Mouse (Mus musculus): ENCODE data around the gene Ccser1. TPM values are rescaled to one million over a fixed set of nuclear protein-coding genes. Genes with fewer than 3 reads are reported as not detected.

Gene Ccser1
- polyA plus RNA-seq, 1 experiment from 2014 or later = 6.7 TPM

- 80% methylated on average over 2 of the region's 2 CpGs for WGBS
- no peak for ATAC-seq (ENCODE audit: low read depth)
- Histone ChIP-seq H3K4me1 (replicated peaks; ENCODE audit: control insufficient read depth, insufficient read depth, low read length) (no peaks in the 10 kb centered on the region), H3K9ac (ENCODE audit: low read length) (no peak overlapping the region), H3K4me2 (ENCODE audit: low read depth, low read length) (no peak overlapping the region), H3K9me3 (ENCODE audit: control insufficient read depth, low read length) (peaks cover 2% of the 10 kb centered on the region; the same call in 1 of the 2 replicates), H3K36me3 (ENCODE audit: control insufficient read depth, insufficient read depth, low read length) (no peaks in the 10 kb centered on the region), H3K27me3 (ENCODE audit: control insufficient read depth, insufficient read depth, low read depth, low read length) (no peaks in the 10 kb centered on the region), H3K4me3 (ENCODE audit: low read length) (no peak overlapping the region), H3K27ac (ENCODE audit: low read length) (no peak overlapping the region)
Measured at GRCm38 (mm10) chr6:61515310-61515709, 335.2 kb downstream of the Ccser1 start.

- no peaks in the 10 kb centered on the region for H3K4me1 ChIP-seq (replicated peaks; ENCODE audit: control insufficient read depth, insufficient read depth, low read length)
- no peaks in the 10 kb centered on the region for H3K9me3 ChIP-seq (ENCODE audit: control insufficient read depth, low read length)
- ATAC-seq (ENCODE audit: low read depth) = no peak
- WGBS = 82% methylated on average over 2 of the region's 2 CpGs
- H3K4me3 ChIP-seq (ENCODE audit: low read length) = no peak overlapping the region
- H3K9ac ChIP-seq (ENCODE audit: low read length) = no peak overlapping the region
- no peak overlapping the region for H3K27ac ChIP-seq (ENCODE audit: low read length)
- no peak overlapping the region for H3K4me2 ChIP-seq (ENCODE audit: low read depth, low read length)
- no peaks in the 10 kb centered on the region for H3K27me3 ChIP-seq (ENCODE audit: control insufficient read depth, insufficient read depth, low read depth, low read length)
- H3K36me3 ChIP-seq (ENCODE audit: control insufficient read depth, insufficient read depth, low read length) = no peaks in the 10 kb centered on the region
Measured at GRCm38 (mm10) chr6:61521587-61521986, 341.5 kb downstream of the Ccser1 start.

GRCm38 (mm10) chr6:61522108-61522507 is 342.0 kb downstream of the Ccser1 start:
- Histone ChIP-seq H3K4me1 (replicated peaks; ENCODE audit: control insufficient read depth, insufficient read depth, low read length) (no peaks in the 10 kb centered on the region), H3K4me3 (ENCODE audit: low read length) (no peak overlapping the region), H3K9ac (ENCODE audit: low read length) (no peak overlapping the region), H3K27me3 (ENCODE audit: control insufficient read depth, insufficient read depth, low read depth, low read length) (no peaks in the 10 kb centered on the region), H3K9me3 (ENCODE audit: control insufficient read depth, low read length) (no peaks in the 10 kb centered on the region), H3K36me3 (ENCODE audit: control insufficient read depth, insufficient read depth, low read length) (no peaks in the 10 kb centered on the region), H3K4me2 (ENCODE audit: low read depth, low read length) (no peak overlapping the region), H3K27ac (ENCODE audit: low read length) (no peak overlapping the region)
- 65% methylated on average over 3 of the region's 3 CpGs for WGBS
- ATAC-seq (ENCODE audit: low read depth) = no peak

GRCm38 (mm10) chr6:61523748-61524493 is 343.8 kb downstream of the Ccser1 start:
- H3K4me1 ChIP-seq (replicated peaks; ENCODE audit: control insufficient read depth, insufficient read depth, low read length) = no peaks in the 10 kb centered on the region
- WGBS = 22% methylated on average over 14 of the region's 14 CpGs
- H3K9me3 ChIP-seq (ENCODE audit: control insufficient read depth, low read length) = no peaks in the 10 kb centered on the region
- no peak overlapping the region for H3K4me2 ChIP-seq (ENCODE audit: low read depth, low read length)
- H3K27me3 ChIP-seq (ENCODE audit: control insufficient read depth, insufficient read depth, low read depth, low read length) = no peaks in the 10 kb centered on the region
- H3K4me3 ChIP-seq (ENCODE audit: low read length) = no peak overlapping the region
- peak; percentile 54; the same call in 1 of the 2 replicates for ATAC-seq (ENCODE audit: low read depth)
- H3K27ac ChIP-seq (ENCODE audit: low read length) = no peak overlapping the region
- H3K9ac ChIP-seq (ENCODE audit: low read length) = no peak overlapping the region
- no peaks in the 10 kb centered on the region for H3K36me3 ChIP-seq (ENCODE audit: control insufficient read depth, insufficient read depth, low read length)

GRCm38 (mm10) chr6:61540732-61541131 is 360.6 kb downstream of the Ccser1 start:
- Histone ChIP-seq H3K9ac (ENCODE audit: low read length) (no peak overlapping the region), H3K27ac (ENCODE audit: low read length) (no peak overlapping the region), H3K36me3 (ENCODE audit: control insufficient read depth, insufficient read depth, low read length) (no peaks in the 10 kb centered on the region), H3K4me1 (replicated peaks; ENCODE audit: control insufficient read depth, insufficient read depth, low read length) (no peaks in the 10 kb centered on the region), H3K27me3 (ENCODE audit: control insufficient read depth, insufficient read depth, low read depth, low read length) (no peaks in the 10 kb centered on the region), H3K4me3 (ENCODE audit: low read length) (no peak overlapping the region), H3K9me3 (ENCODE audit: control insufficient read depth, low read length) (no peaks in the 10 kb centered on the region), H3K4me2 (ENCODE audit: low read depth, low read length) (no peak overlapping the region)
- no peak for ATAC-seq (ENCODE audit: low read depth)

GRCm38 (mm10) chr6:61543459-61544044 is 363.4 kb downstream of the Ccser1 start:
- Histone ChIP-seq H3K27me3 (ENCODE audit: control insufficient read depth, insufficient read depth, low read depth, low read length) (no peaks in the 10 kb centered on the region), H3K4me1 (replicated peaks; ENCODE audit: control insufficient read depth, insufficient read depth, low read length) (no peaks in the 10 kb centered on the region), H3K4me3 (ENCODE audit: low read length) (no peak overlapping the region), H3K4me2 (ENCODE audit: low read depth, low read length) (no peak overlapping the region), H3K9me3 (ENCODE audit: control insufficient read depth, low read length) (no peaks in the 10 kb centered on the region), H3K36me3 (ENCODE audit: control insufficient read depth, insufficient read depth, low read length) (no peaks in the 10 kb centered on the region), H3K27ac (ENCODE audit: low read length) (no peak overlapping the region), H3K9ac (ENCODE audit: low read length) (no peak overlapping the region)
- WGBS = 73% methylated on average over 7 of the region's 7 CpGs
- no peak for ATAC-seq (ENCODE audit: low read depth)

DNA sequence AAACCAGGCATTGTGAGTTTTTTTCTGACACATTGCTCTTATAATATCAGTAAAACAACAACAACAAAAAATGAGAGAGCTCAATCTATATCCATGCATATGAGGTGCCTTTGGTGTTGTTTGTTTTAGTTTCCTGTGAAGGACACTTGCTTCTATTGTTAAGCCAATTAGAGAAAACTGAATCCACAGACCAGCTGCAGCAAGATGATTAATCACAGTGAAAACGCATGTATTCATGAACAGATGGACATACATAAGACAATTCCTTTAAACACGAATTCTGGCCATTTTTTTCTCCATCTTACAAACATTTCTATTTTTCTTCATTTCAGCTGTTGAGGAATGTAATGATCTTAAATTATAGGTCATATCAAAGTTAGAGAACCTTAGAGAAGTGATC is 387.4 kb downstream of the Ccser1 start:
- 44% methylated on average over 2 of the region's 2 CpGs for WGBS
- H3K4me1 ChIP-seq (replicated peaks; ENCODE audit: control insufficient read depth, insufficient read depth, low read length) = no peaks in the 10 kb centered on the region
- H3K36me3 ChIP-seq (ENCODE audit: control insufficient read depth, insufficient read depth, low read length) = no peaks in the 10 kb centered on the region
- no peak for ATAC-seq (ENCODE audit: low read depth)
- no peak overlapping the region for H3K27ac ChIP-seq (ENCODE audit: low read length)
- no peak overlapping the region for H3K4me2 ChIP-seq (ENCODE audit: low read depth, low read length)
- no peak overlapping the region for H3K9ac ChIP-seq (ENCODE audit: low read length)
- H3K4me3 ChIP-seq (ENCODE audit: low read length) = no peak overlapping the region
- no peaks in the 10 kb centered on the region for H3K9me3 ChIP-seq (ENCODE audit: control insufficient read depth, low read length)
- H3K27me3 ChIP-seq (ENCODE audit: control insufficient read depth, insufficient read depth, low read depth, low read length) = no peaks in the 10 kb centered on the region

DNA sequence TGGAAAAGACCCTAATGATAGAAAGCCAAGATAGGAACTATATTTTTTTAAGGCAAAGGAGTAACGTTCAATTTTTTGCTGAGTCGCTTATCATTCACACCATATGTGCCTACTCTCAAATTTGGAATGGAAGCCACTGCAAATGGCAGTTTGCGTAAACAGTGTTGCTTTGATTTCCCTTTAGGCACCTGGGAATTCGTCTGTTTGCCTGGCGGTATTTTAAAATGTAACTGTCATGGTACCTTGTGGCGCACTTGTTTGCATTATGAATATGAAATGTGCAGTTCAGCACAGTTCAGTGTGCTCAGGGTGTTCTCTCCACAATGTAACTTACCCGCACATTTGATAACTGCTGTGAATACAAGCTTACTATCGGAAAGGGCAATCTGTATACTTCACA is 387.8 kb downstream of the Ccser1 start:
- H3K27ac ChIP-seq (ENCODE audit: low read length) = no peak overlapping the region
- H3K4me2 ChIP-seq (ENCODE audit: low read depth, low read length) = no peak overlapping the region
- WGBS = 83% methylated on average over 8 of the region's 8 CpGs

DNA sequence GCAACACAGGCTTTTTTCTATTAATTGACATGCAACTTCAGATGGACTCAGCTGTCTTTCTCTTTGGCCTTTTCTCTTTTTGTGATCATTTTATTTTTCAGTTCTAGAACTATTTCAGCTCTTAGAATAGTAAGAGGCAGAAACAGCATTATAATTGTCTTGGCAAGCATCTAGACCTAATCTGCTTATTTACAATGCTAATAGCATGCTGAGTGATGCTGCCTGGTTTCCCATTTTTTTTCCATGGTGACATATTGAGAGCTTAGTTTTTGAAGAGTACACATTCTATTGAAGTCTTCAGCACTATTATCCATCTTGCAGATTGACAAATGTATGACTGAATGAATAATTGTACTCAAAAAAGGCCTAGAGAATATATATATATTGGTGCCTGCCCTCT is 401.6 kb downstream of the Ccser1 start:
- ATAC-seq (ENCODE audit: low read depth) = no peak
- Histone ChIP-seq H3K4me1 (replicated peaks; ENCODE audit: control insufficient read depth, insufficient read depth, low read length) (no peaks in the 10 kb centered on the region), H3K4me2 (ENCODE audit: low read depth, low read length) (no peak overlapping the region), H3K36me3 (ENCODE audit: control insufficient read depth, insufficient read depth, low read length) (no peaks in the 10 kb centered on the region), H3K27me3 (ENCODE audit: control insufficient read depth, insufficient read depth, low read depth, low read length) (no peaks in the 10 kb centered on the region), H3K27ac (ENCODE audit: low read length) (no peak overlapping the region), H3K9ac (ENCODE audit: low read length) (no peak overlapping the region), H3K9me3 (ENCODE audit: control insufficient read depth, low read length) (no peaks in the 10 kb centered on the region), H3K4me3 (ENCODE audit: low read length) (no peak overlapping the region)

More for the DNA sequence above, 387.8 kb downstream of the Ccser1 start:
- ATAC-seq (ENCODE audit: low read depth) = no peak
- Histone ChIP-seq H3K27me3 (ENCODE audit: control insufficient read depth, insufficient read depth, low read depth, low read length) (no peaks in the 10 kb centered on the region), H3K9ac (ENCODE audit: low read length) (no peak overlapping the region), H3K4me3 (ENCODE audit: low read length) (no peak overlapping the region), H3K36me3 (ENCODE audit: control insufficient read depth, insufficient read depth, low read length) (no peaks in the 10 kb centered on the region), H3K4me1 (replicated peaks; ENCODE audit: control insufficient read depth, insufficient read depth, low read length) (no peaks in the 10 kb centered on the region), H3K9me3 (ENCODE audit: control insufficient read depth, low read length) (no peaks in the 10 kb centered on the region)
